Mouse (Mus musculus) heart, adult 9 months (tissue): ENCODE data around the gene Gfra1.

Experiments used
- DNase-seq, 2 experiments: peaks; one replicate each; pipeline ENCODE4 v3.0.0; 2022; ENCODE audit warnings: low spot score in 2 of 2

Gene Gfra1

GRCm38 (mm10) chr19:58259250-58259649 lies 196.5 kb downstream of the Gfra1 start:
- peak in 1 of 2 experiments; percentile 1 for DNase-seq

- no peak for DNase-seq
Measured at GRCm38 (mm10) chr19:58256485-58256884, 199.2 kb downstream of the Gfra1 start.

GRCm38 (mm10) chr19:58255394-58255793 lies 200.3 kb downstream of the Gfra1 start:
- DNase-seq, result no peak

GRCm38 (mm10) chr19:58254172-58254571 lies 201.5 kb downstream of the Gfra1 start:
- no peak for DNase-seq

- no peak for DNase-seq
Measured at GRCm38 (mm10) chr19:58251698-58252097, 204.0 kb downstream of the Gfra1 start.

- DNase-seq, result no peak
Measured at GRCm38 (mm10) chr19:58251095-58251494, 204.6 kb downstream of the Gfra1 start.

- no peak for DNase-seq
Measured at GRCm38 (mm10) chr19:58250237-58250636, 205.5 kb downstream of the Gfra1 start.

- DNase-seq, result no peak
Measured at GRCm38 (mm10) chr19:58244148-58244547, 211.6 kb downstream of the Gfra1 start.

GRCm38 (mm10) chr19:58243604-58244003 lies 212.1 kb downstream of the Gfra1 start:
- no peak for DNase-seq

- no peak for DNase-seq
Measured at GRCm38 (mm10) chr19:58238325-58238724, 217.4 kb downstream of the Gfra1 start.

GRCm38 (mm10) chr19:58227725-58228124 lies 228.0 kb downstream of the Gfra1 start:
- no peak for DNase-seq

GRCm38 (mm10) chr19:58226882-58227281 lies 228.8 kb downstream of the Gfra1 start:
- DNase-seq, result no peak

GRCm38 (mm10) chr19:58220061-58220831 lies 235.5 kb downstream of the Gfra1 start:
- no peak for DNase-seq

- no peak for DNase-seq
Measured at GRCm38 (mm10) chr19:58217591-58217990, 238.1 kb downstream of the Gfra1 start.

- DNase-seq, result no peak
Measured at GRCm38 (mm10) chr19:58206496-58207044, 249.1 kb downstream of the Gfra1 start.

GRCm38 (mm10) chr19:58205470-58205869 lies 250.2 kb downstream of the Gfra1 start:
- no peak for DNase-seq

GRCm38 (mm10) chr19:58202627-58203026 lies 253.1 kb downstream of the Gfra1 start:
- DNase-seq, result no peak

- no peak for DNase-seq
Measured at GRCm38 (mm10) chr19:58199679-58200078, 256.0 kb downstream of the Gfra1 start.

- DNase-seq, result no peak
Measured at GRCm38 (mm10) chr19:58193733-58194456, 261.8 kb downstream of the Gfra1 start.

GRCm38 (mm10) chr19:58190947-58191346 lies 264.8 kb downstream of the Gfra1 start:
- no peak for DNase-seq

GRCm38 (mm10) chr19:58186558-58186957 lies 269.2 kb downstream of the Gfra1 start:
- DNase-seq, result no peak
